Mouse (Mus musculus): Measurements from ENCODE around the gene Krtap19-1. TPM values are rescaled to one million over a fixed set of nuclear protein-coding genes. Genes with fewer than 3 reads are reported as not detected.

Krtap19-1 gene
- polyA plus RNA-seq, 1 experiment, result not detected

GRCm38 (mm10) chr16:88851450-88851849, 17.8 kb downstream of the Krtap19-1 start:
- Histone ChIP-seq H3K27ac (ENCODE audit: insufficient read depth, low read depth, low read length) (no peak overlapping the region), H3K4me1 (ENCODE audit: control insufficient read depth, insufficient read depth, low read length) (no peaks in the 10 kb centered on the region), H3K27me3 (replicated peaks; ENCODE audit: control insufficient read depth, insufficient read depth, low read length) (no peaks in the 10 kb centered on the region), H3K4me3 (ENCODE audit: insufficient read depth, low read depth, low read length) (no peak overlapping the region), H3K36me3 (ENCODE audit: control insufficient read depth, insufficient read depth, low read length) (no peaks in the 10 kb centered on the region)
- peak; percentile 36 for DNase-seq
- 16% methylated on average over 5 of the region's 5 CpGs for WGBS
- TF ChIP-seq POLR2A (IDR thresholded peaks at IDR 0.05; ENCODE audit: low read depth, low read length) (no peak), CTCF (conservative IDR thresholded peaks at IDR 0.05; ENCODE audit: insufficient read depth, insufficient read length, low read depth, low read length) (peak; percentile 62)

GRCm38 (mm10) chr16:88848558-88848957, 20.7 kb downstream of the Krtap19-1 start:
- Histone ChIP-seq H3K27ac (ENCODE audit: insufficient read depth, low read depth, low read length) (no peak overlapping the region), H3K27me3 (replicated peaks; ENCODE audit: control insufficient read depth, insufficient read depth, low read length) (no peaks in the 10 kb centered on the region), H3K4me1 (ENCODE audit: control insufficient read depth, insufficient read depth, low read length) (no peaks in the 10 kb centered on the region), H3K36me3 (ENCODE audit: control insufficient read depth, insufficient read depth, low read length) (no peaks in the 10 kb centered on the region), H3K4me3 (ENCODE audit: insufficient read depth, low read depth, low read length) (no peak overlapping the region)
- WGBS, result 84% methylated on average over 4 of the region's 4 CpGs
- TF ChIP-seq CTCF (conservative IDR thresholded peaks at IDR 0.05; ENCODE audit: insufficient read depth, insufficient read length, low read depth, low read length) (no peak), POLR2A (IDR thresholded peaks at IDR 0.05; ENCODE audit: low read depth, low read length) (no peak)
- no peak for DNase-seq

DNA sequence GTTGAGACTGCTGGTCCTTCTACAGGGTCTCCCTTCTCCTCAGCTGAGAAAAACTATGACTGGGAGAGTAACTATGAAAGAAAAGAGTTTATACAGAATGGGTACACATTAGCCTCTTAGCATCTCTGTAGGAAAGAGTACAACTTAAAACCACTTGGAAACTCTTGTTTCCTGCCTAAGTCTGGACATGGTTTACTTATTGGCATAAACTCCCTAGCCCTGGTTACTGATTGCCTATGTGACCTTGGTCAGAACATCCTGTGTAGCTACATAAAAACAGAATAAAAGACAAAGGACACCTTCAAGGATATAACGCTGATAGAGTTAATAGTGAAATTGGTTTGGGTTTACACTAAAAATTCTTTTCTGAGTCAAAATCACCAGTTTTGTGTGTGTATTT, 21.8 kb downstream of the Krtap19-1 start:
- H3K4me1 ChIP-seq (ENCODE audit: control insufficient read depth, insufficient read depth, low read length), result no peaks in the 10 kb centered on the region
- no peak overlapping the region for H3K4me3 ChIP-seq (ENCODE audit: insufficient read depth, low read depth, low read length)
- TF ChIP-seq POLR2A (IDR thresholded peaks at IDR 0.05; ENCODE audit: low read depth, low read length), result no peak
- no peak for TF ChIP-seq CTCF (conservative IDR thresholded peaks at IDR 0.05; ENCODE audit: insufficient read depth, insufficient read length, low read depth, low read length)
- H3K36me3 ChIP-seq (ENCODE audit: control insufficient read depth, insufficient read depth, low read length), result no peaks in the 10 kb centered on the region
- WGBS, result 49% methylated on average over 1 of the region's 1 CpGs
- no peaks in the 10 kb centered on the region for H3K27me3 ChIP-seq (replicated peaks; ENCODE audit: control insufficient read depth, insufficient read depth, low read length)
- H3K27ac ChIP-seq (ENCODE audit: insufficient read depth, low read depth, low read length), result no peak overlapping the region
- peak; percentile 67 for DNase-seq

DNA sequence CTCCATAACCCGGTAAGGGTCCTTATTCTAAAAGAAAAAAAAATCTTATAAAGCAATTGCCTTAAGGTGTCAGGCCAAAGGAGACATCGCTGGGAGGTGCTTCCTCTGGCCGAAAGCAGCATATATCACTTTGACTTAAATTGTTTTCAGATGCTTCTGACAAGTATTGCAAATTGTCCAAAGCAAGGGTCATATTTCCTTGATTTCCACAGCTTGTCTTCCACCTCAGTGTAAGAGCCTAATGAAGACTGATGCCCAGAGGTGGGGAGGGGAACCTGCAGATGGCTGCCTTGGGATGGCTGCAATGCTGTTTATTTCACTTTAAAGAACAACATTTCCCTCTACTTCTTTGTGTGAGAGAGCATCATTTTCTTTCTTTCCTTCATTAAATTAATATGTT, 42.2 kb downstream of the Krtap19-1 start:
- 33% methylated on average over 3 of the region's 3 CpGs for WGBS
- no peak overlapping the region for H3K4me3 ChIP-seq (ENCODE audit: insufficient read depth, low read depth, low read length)
- no peaks in the 10 kb centered on the region for H3K4me1 ChIP-seq (ENCODE audit: control insufficient read depth, insufficient read depth, low read length)
- H3K27me3 ChIP-seq (replicated peaks; ENCODE audit: control insufficient read depth, insufficient read depth, low read length), result no peaks in the 10 kb centered on the region
- TF ChIP-seq CTCF (conservative IDR thresholded peaks at IDR 0.05; ENCODE audit: insufficient read depth, insufficient read length, low read depth, low read length) (no peak), POLR2A (IDR thresholded peaks at IDR 0.05; ENCODE audit: low read depth, low read length) (no peak)
- no peaks in the 10 kb centered on the region for H3K36me3 ChIP-seq (ENCODE audit: control insufficient read depth, insufficient read depth, low read length)
- DNase-seq, result no peak
- no peak overlapping the region for H3K27ac ChIP-seq (ENCODE audit: insufficient read depth, low read depth, low read length)

DNA sequence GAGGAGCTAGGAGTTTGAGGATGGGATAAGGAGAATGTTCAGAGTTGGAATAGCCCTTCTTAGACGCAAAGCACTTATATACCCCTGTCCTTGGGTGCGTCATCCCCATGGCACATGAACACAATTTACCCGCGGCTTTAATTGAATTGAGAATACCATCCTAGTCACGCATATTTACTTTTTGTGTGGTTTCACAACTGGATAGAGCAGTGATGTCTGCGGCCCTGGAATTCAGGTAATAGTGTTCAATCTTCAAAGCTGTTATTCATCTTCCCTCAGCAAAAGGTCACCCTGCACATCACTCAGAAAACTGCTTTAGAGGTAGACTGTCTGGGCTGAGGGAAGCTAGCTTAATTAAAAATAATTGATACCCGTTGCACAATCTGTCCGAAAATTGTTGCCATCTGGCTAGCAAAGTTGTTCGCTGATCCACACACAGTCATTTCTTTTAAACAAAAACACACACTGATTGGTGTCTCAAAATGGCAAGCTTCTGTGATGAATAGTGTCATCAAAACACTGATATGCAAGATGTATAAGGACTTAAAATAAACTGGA, 43.0 kb downstream of the Krtap19-1 start, which contains the start of gene Krtap14:
Krtap14 (minus strand) TSS at position 51 of the 558 bp plus-strand sequence.
- Histone ChIP-seq H3K27ac (ENCODE audit: insufficient read depth, low read depth, low read length) (no peak within 1 kb of the TSS), H3K4me3 (ENCODE audit: insufficient read depth, low read depth, low read length) (no peak within 1 kb of the TSS), H3K4me1 (ENCODE audit: control insufficient read depth, insufficient read depth, low read length) (no peaks in the 10 kb centered on the region), H3K27me3 (replicated peaks; ENCODE audit: control insufficient read depth, insufficient read depth, low read length) (no peaks in the 10 kb centered on the region), H3K36me3 (ENCODE audit: control insufficient read depth, insufficient read depth, low read length) (no peaks in the 10 kb centered on the region)
- no peak for DNase-seq
- TF ChIP-seq POLR2A (IDR thresholded peaks at IDR 0.05; ENCODE audit: low read depth, low read length), result no peak
- TF ChIP-seq CTCF (conservative IDR thresholded peaks at IDR 0.05; ENCODE audit: insufficient read depth, insufficient read length, low read depth, low read length), result no peak
- 86% methylated on average over 9 of the region's 9 CpGs for WGBS

DNA sequence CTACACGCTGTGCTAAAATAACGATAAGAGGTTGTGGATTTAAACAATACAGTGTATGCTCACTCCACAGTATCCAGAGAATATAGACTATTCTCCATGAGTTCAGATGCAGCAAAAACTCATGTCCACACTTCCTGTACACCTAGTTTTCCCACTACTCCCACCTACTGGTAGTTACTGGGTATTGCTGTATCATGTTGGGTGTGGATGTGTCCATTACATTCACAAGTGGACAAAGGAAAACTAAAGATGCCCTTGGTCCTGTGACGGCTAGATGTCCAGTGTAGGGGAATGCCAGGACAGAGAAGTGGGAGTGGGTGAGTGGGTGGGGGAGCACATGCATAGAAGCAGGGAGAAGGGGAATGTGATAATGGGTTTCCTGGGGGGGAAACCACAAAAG, 45.5 kb downstream of the Krtap19-1 start:
- Histone ChIP-seq H3K4me3 (ENCODE audit: insufficient read depth, low read depth, low read length) (no peak overlapping the region), H3K27ac (ENCODE audit: insufficient read depth, low read depth, low read length) (no peak overlapping the region), H3K36me3 (ENCODE audit: control insufficient read depth, insufficient read depth, low read length) (no peaks in the 10 kb centered on the region), H3K27me3 (replicated peaks; ENCODE audit: control insufficient read depth, insufficient read depth, low read length) (no peaks in the 10 kb centered on the region), H3K4me1 (ENCODE audit: control insufficient read depth, insufficient read depth, low read length) (no peaks in the 10 kb centered on the region)
- 78% methylated on average over 3 of the region's 3 CpGs for WGBS
- TF ChIP-seq CTCF (conservative IDR thresholded peaks at IDR 0.05; ENCODE audit: insufficient read depth, insufficient read length, low read depth, low read length) (peak; percentile 41; the same call in 1 of the 2 replicates), POLR2A (IDR thresholded peaks at IDR 0.05; ENCODE audit: low read depth, low read length) (no peak)
- peak; percentile 51 for DNase-seq

DNA sequence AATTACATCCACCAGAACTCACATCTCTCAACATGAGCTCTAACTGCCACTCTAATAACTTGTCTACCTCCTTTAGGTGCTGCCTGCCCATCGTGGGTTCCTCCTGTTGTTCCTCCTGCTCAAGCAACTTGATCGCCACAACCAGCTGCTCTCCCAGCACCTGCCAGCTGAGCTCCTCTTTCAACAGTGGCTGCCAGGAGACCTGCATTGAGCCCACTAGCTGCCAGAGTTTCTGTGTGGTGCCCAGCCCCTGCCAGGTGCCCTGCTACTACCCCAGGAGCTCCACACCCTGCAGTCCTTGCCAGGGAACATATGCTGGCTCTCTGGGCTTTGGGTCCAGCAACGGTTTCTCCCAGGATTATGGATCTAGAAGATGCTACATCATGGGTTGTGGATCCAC, 49.1 kb downstream of the Krtap19-1 start, which contains the start of gene Krtap15:
Krtap15 (plus strand) TSS at position 150 of the 400 bp plus-strand sequence.
- no peaks in the 10 kb centered on the region for H3K36me3 ChIP-seq (ENCODE audit: control insufficient read depth, insufficient read depth, low read length)
- H3K27ac ChIP-seq (ENCODE audit: insufficient read depth, low read depth, low read length), result no peak within 1 kb of the TSS
- TF ChIP-seq CTCF (conservative IDR thresholded peaks at IDR 0.05; ENCODE audit: insufficient read depth, insufficient read length, low read depth, low read length) (no peak), POLR2A (IDR thresholded peaks at IDR 0.05; ENCODE audit: low read depth, low read length) (no peak)
- no peak for DNase-seq
- no peaks in the 10 kb centered on the region for H3K4me1 ChIP-seq (ENCODE audit: control insufficient read depth, insufficient read depth, low read length)
- no peaks in the 10 kb centered on the region for H3K27me3 ChIP-seq (replicated peaks; ENCODE audit: control insufficient read depth, insufficient read depth, low read length)
- WGBS, result 72% methylated on average over 3 of the region's 3 CpGs
- H3K4me3 ChIP-seq (ENCODE audit: insufficient read depth, low read depth, low read length), result no peak within 1 kb of the TSS

Other genes with a start within 250 kb of the Krtap19-1 start
- not detected in 2 replicates for gene 2310079G19Rik, start 241.7 kb downstream of the Krtap19-1 start, polyA plus RNA-seq (2012; rRNA removed)
- gene Krtap26-1, start 221.6 kb downstream of the Krtap19-1 start, polyA plus RNA-seq (2012; rRNA removed), result not detected in 2 replicates
- gene Krtap27-1, start 197.7 kb downstream of the Krtap19-1 start, polyA plus RNA-seq (2012; rRNA removed), result not detected in 2 replicates
- not detected in 2 replicates for gene 2310061N02Rik, start 161.4 kb downstream of the Krtap19-1 start, polyA plus RNA-seq (2012; rRNA removed)
- gene Krtap13-1, start 140.5 kb downstream of the Krtap19-1 start, polyA plus RNA-seq (2012; rRNA removed), result not detected in 2 replicates
- not detected in 2 replicates for gene Krtap13, start 117.8 kb downstream of the Krtap19-1 start, polyA plus RNA-seq (2012; rRNA removed)
- gene 2310034C09Rik, start 110.6 kb downstream of the Krtap19-1 start, polyA plus RNA-seq (2012; rRNA removed), result not detected in 2 replicates
- not detected in 2 replicates for gene 2310057N15Rik, start 95.2 kb downstream of the Krtap19-1 start, polyA plus RNA-seq (2012; rRNA removed)
- not detected in 2 replicates for gene Gm5965, start 91.5 kb downstream of the Krtap19-1 start, polyA plus RNA-seq (2012; rRNA removed)
- gene Gm20741, start 57.2 kb downstream of the Krtap19-1 start, polyA plus RNA-seq (2012; rRNA removed), result not detected in 2 replicates
- gene Krtap15, start 49.2 kb downstream of the Krtap19-1 start, polyA plus RNA-seq (2012; rRNA removed), result not detected in 2 replicates
- gene Krtap14, start 43.3 kb downstream of the Krtap19-1 start, polyA plus RNA-seq (2012; rRNA removed), result not detected in 2 replicates
- gene Krtap19-2, start 4.9 kb upstream of the Krtap19-1 start, polyA plus RNA-seq (2012; rRNA removed), result not detected in 2 replicates
- gene Krtap19-3, start 8.6 kb upstream of the Krtap19-1 start, polyA plus RNA-seq (2012; rRNA removed), result not detected in 2 replicates
- gene Krtap19-4, start 15.7 kb upstream of the Krtap19-1 start, polyA plus RNA-seq (2012; rRNA removed), result not detected in 2 replicates
- not detected in 2 replicates for gene Krtap19-5, start 27.0 kb upstream of the Krtap19-1 start, polyA plus RNA-seq (2012; rRNA removed)
- not detected in 2 replicates for gene Krtap19-9b, start 62.9 kb upstream of the Krtap19-1 start, polyA plus RNA-seq (2012; rRNA removed)
- not detected in 2 replicates for gene Krtap16-3, start 93.5 kb upstream of the Krtap19-1 start, polyA plus RNA-seq (2012; rRNA removed)
- gene Krtap22-2, start 141.3 kb upstream of the Krtap19-1 start, polyA plus RNA-seq (2012; rRNA removed), result not detected in 2 replicates
- not detected in 2 replicates for gene Gm10229, start 145.9 kb upstream of the Krtap19-1 start, polyA plus RNA-seq (2012; rRNA removed)
- not detected in 2 replicates for gene Krtap6-1, start 162.3 kb upstream of the Krtap19-1 start, polyA plus RNA-seq (2012; rRNA removed)
- not detected in 2 replicates for gene Gm10228, start 172.1 kb upstream of the Krtap19-1 start, polyA plus RNA-seq (2012; rRNA removed)
- not detected in 2 replicates for gene Krtap6-5, start 178.5 kb upstream of the Krtap19-1 start, polyA plus RNA-seq (2012; rRNA removed)
- not detected in 2 replicates for gene 1110025L11Rik, start 194.6 kb upstream of the Krtap19-1 start, polyA plus RNA-seq (2012; rRNA removed)
- gene Krtap6-3, start 214.6 kb upstream of the Krtap19-1 start, polyA plus RNA-seq (2012; rRNA removed), result not detected in 2 replicates

All from kidney, adult 2 months (tissue).